Mouse (Mus musculus): Measurements from ENCODE around the gene Tmco2. TPM values are rescaled to one million over a fixed set of nuclear protein-coding genes. Genes with fewer than 3 reads are reported as not detected.
A peak's percentile ranks its signal among the peaks of the same experiment; 100 is the strongest.
"Not testable (repeated sequence)": the region's sequence is repeated elsewhere in the genome, so short reads cannot be mapped to it uniquely, and the experiment has no call there.

The Tmco2 gene
- total RNA-seq (2021), result not detected

DNA sequence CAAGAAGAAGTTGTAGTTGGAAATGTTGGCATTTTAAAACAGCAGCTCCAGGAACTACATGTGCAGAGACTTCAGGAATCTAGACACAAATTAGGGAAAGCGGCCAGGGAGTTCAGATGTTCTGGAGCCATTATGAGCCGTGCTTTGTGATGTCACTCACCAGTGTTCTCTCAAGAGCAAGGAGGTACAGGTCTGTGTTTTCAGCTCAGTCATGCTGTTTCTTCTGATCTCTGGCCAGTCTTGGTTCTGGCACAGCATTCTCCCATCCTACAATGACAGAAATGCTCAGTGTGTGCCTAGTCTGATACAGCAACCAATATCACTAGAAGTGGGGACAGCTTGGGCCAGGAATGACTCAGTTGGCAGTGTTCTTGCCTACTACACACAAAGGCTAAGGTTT is at the start of gene Tmco2:
Tmco2 (minus strand) TSS at position 101 of the 400 bp plus-strand sequence.
- no peak for DNase-seq
- intact Hi-C loops (cut with DNase I), result no loop called here

GRCm38 (mm10) chr4:121103304-121103703 is 5.7 kb downstream of the Tmco2 start:
- intact Hi-C loops (cut with DNase I), result no loop called here
- no peak for DNase-seq

DNA sequence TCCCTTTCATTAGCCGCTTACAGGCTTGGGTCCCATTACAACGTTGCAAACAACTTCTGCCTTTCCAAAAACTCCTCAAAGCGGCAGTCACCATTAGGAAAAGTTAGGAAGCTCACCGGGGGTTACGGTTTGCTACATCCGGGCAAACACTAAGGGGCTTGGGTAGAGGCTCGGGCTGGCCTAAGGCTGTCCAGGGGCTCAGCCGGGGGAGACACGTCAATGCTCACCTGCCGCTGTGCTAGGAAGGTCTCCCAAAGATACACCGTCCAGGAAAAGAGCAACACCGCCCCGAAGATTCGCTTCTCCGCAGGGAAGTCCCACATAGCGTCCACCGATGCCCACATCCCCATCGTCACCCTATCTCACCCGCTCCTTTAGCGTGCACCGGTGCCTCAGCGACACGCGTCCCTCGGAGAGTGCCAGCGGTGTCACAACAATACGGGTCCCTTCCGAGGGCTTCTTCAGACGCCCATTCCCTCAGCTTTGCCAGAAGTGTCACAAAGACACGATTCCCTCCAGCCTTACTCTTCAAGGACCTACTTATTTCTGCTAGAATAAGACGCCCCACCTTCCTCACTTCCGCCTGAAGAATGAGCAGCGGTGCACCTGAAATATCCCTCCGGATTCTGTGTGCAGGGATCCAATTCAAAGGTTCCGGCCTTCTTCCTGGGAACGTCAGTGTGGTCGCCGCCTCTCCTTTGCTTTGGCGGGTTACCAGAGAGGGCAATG is 11.2 kb downstream of the Tmco2 start, which contains the start of gene Zmpste24:
Zmpste24 (minus strand) TSS at position 592 of the 729 bp plus-strand sequence.
- DNase-seq, result peak; percentile 83
- intact Hi-C loops (cut with DNase I), result no loop called here

DNA sequence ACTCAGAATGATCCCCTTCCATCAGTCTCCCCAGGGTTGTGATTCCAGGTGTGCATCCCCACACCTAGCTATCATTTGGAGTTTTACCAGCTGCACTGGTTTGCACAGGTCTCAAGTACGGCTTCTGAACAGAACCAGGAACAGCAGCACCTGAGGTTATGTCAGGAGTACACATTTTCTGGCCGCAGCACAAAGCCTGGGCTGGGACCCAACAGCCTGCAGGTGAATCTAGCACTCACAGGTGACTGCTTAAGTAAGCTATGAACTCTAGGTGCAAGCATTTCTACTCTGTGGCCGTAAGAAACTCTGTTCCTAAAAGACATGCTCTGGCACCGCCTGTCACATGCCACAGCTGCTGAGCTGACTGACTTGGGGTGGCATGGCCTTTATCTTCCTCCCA is 18.8 kb downstream of the Tmco2 start:
- intact Hi-C loops (cut with DNase I), result no loop called here
- DNase-seq, result no peak

GRCm38 (mm10) chr4:121088696-121089095 is 20.3 kb downstream of the Tmco2 start:
- DNase-seq, result no peak
- intact Hi-C loops (cut with DNase I), result no loop called here

DNA sequence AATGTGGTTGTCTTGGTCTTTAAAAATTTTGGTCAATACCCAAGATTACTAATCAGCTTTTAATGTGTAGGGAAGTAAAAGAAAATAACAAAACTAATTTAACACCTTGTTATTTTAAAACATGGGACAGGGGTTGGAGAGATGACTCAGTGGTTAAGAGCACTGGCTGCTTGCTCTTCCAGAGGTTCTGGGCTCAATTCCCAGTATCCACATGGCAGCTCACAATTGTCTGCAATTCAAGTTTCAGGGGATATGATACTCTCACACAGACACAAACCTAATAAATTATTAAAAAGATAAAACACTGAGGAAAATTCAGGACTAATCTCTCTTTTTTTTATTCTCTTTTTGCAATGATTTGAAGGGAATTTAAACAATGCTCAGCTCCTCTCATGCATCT is 24.5 kb downstream of the Tmco2 start:
- no peak for DNase-seq
- intact Hi-C loops (cut with DNase I), result no loop called here

- intact Hi-C loops (cut with DNase I), result no loop called here
- no peak for DNase-seq
These were observed 28.6 kb downstream of the Tmco2 start for GRCm38 (mm10) chr4:121080395-121080794.

DNA sequence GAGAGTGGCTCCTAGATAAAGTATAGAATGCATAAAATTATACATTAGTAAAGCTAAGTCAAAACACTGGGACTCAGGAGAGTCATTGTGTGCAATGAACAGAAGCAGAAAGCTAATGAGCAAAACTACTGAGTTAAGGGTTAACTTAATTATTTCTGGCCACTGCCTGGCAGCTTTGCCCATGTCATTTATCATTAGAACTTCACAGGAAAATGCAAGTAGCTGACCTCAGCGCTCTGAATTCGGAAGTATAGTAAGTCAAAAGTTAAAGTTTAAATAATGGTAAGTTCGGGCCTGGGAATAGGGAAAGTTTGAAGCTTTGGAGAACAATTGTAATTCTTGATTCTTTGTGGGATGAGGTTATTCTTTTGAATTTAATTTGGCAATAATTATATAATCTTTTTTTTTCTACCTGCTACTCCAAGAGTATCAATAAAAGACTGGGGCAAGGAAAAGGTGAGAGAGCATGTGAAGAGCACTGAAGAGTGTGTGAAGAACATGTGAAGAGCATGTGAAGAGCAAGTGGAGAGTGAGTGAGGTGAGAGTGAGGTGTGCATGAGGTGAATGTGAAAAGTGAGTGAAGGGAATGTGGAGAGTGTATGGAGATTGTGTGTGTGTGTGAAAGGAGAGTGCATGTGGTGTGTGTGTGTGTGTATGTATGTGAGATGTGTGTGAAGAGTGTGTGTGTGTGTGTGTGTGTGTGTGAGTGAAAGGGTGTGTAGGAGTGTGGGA is 30.9 kb downstream of the Tmco2 start:
- intact Hi-C loops (cut with DNase I), result no loop called here
- DNase-seq, result no peak

GRCm38 (mm10) chr4:121074250-121074649 is 34.8 kb downstream of the Tmco2 start:
- DNase-seq, result no peak
- intact Hi-C loops (cut with DNase I), result no loop called here

- no peak for DNase-seq
- intact Hi-C loops (cut with DNase I), result no loop called here
These were observed 43.7 kb downstream of the Tmco2 start for GRCm38 (mm10) chr4:121065336-121065735.

DNA sequence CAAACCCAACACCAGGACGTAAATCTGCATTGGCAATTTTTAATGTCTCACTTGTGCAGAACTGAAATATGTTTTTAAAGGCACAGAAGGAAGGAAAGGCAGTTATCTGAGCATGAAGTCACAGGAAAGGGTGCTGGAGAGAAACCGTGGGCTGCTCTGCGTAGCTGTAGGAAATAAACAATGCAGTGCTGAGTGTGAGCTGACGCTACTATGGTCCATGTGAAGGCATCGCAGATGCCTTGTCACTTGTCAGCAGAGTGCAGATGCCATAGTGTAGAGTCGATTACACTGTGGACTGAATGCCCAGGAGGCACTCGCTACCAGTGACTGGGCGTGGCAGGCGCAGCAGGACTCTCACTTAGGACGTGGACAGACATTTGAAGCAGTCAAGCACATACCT is 49.8 kb downstream of the Tmco2 start:
- DNase-seq; intact Hi-C loops (cut with DNase I): not testable (repeated sequence)

DNA sequence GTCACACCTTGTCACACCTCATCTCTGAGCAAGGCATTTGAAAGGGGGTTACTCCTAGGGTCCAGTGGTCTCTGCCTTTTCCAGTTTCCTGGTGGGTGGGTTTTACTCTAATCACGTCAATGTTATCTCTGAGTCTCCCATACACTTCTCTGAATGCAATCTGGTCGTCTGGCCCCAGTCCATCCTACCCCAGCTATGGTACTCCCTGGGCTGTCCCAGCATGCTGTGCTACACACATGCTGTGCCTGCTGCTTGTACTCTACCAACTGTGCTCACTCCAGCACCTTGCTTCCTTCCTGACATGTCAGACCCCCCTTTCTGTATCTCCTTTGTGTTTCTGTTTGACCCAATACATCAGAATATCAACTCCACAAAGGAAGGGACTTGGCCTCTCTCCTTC is 52.0 kb downstream of the Tmco2 start:
- intact Hi-C loops (cut with DNase I), result no loop called here
- DNase-seq, result no peak

- intact Hi-C loops (cut with DNase I), result no loop called here
- DNase-seq, result no peak
These were observed 52.7 kb downstream of the Tmco2 start for GRCm38 (mm10) chr4:121056342-121056741.

Other genes with a start within 250 kb of the Tmco2 start
- 10 to 100 TPM; 20.3 to 23.0 TPM for gene Exo5, start 184.2 kb downstream of the Tmco2 start, total RNA-seq (2021)
- gene Zfp69, start 157.5 kb downstream of the Tmco2 start, total RNA-seq (2021), result 1 to 10 TPM; 4.0 to 4.1 TPM
- gene Smap2, start 92.0 kb downstream of the Tmco2 start, total RNA-seq (2021), result 100 to 1,000 TPM; 124 to 128 TPM
- 10 to 100 TPM; 11.0 to 12.1 TPM for gene Col9a2, start 69.8 kb downstream of the Tmco2 start, total RNA-seq (2021)
- gene Zmpste24, start 11.0 kb downstream of the Tmco2 start, total RNA-seq (2021), result 10 to 100 TPM; 19.5 TPM
- gene Rlf, start 105.9 kb upstream of the Tmco2 start, total RNA-seq (2021), result 10 to 100 TPM; 35.8 to 36.2 TPM
- not detected for gene Gm12888, start 215.7 kb upstream of the Tmco2 start, total RNA-seq (2021)